Mouse (Mus musculus): Measurements from ENCODE around the gene Cebpe. TPM values are rescaled to one million over a fixed set of nuclear protein-coding genes. Genes with fewer than 3 reads are reported as not detected.

Gene Cebpe
- not detected for polyA plus RNA-seq (2017; shearing (Covaris generic))

- no peak for ATAC-seq
Measured at GRCm38 (mm10) chr14:54712074-54712473, at the start of gene Cebpe. Gene Cebpe (minus strand): TSS chr14:54712174.

DNA sequence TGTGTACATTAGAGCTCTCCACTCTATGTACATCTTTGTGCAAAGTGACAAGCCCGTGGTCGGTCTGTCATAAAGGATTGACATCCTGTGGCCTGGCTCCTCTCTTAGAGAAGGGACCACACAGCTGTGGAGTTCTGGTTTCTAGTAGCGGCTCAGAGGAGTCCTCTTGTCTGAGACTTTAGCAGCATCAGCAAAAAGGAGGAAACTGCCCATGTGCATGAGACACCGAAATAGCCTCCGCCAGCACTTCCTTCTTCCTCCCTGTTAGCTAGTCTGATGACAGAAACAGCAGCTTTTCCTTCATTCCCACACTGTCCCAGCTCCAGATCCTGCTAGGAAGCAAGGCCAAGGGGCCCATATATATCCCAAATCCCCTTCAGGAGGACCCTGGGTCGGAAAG, 44.4 kb upstream of the Cebpe start:
- no peak for ATAC-seq

DNA sequence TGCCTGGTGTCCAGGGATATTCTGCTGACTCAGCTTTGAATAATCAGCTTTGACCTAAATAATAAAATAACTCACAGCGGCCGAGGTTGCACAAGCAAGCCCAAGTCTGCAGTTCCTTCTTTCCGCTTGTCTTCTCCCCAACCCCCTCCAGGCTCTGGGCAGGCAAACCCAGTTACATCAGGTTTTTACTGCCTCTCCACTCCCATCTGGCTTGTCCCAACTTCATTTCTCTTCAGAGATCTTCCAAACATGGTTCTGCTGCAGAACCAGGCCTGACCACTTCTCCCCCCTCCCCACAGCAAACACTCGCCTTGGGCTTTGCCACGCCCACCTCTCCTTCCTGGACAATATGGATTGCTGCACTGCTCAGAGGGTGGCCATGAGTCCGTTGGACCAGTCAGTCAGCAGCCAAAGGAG, 42.6 kb upstream of the Cebpe start:
- no peak for ATAC-seq

- ATAC-seq, result no peak
Measured at GRCm38 (mm10) chr14:54753986-54754601, 42.1 kb upstream of the Cebpe start.

- ATAC-seq, result no peak
Measured at GRCm38 (mm10) chr14:54752938-54753337, 41.0 kb upstream of the Cebpe start.

GRCm38 (mm10) chr14:54751768-54752167, 39.8 kb upstream of the Cebpe start:
- ATAC-seq, result no peak

DNA sequence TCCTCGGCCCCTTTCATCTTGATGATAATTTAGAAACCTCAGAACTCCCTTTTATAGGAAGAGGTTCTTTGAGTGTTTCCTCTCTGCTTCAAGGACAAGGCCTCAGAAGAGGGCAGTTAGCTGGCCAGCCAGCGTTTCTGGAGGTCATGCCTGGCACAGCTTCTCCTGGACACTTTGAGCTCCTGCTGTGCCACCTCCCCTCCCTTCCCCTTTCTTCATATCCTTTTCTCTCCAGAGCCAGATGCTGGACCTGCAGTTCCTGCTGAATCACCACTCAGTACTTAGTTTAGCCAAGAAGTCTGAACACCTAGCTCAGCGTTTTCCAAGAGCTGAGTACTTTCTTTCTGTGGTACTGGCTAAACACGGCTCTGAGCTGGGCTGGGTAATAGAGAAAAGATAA, 37.3 kb upstream of the Cebpe start:
- no peak for ATAC-seq

GRCm38 (mm10) chr14:54747942-54748917, 36.3 kb upstream of the Cebpe start:
- ATAC-seq, result no peak

GRCm38 (mm10) chr14:54746038-54746437, 34.1 kb upstream of the Cebpe start:
- no peak for ATAC-seq

GRCm38 (mm10) chr14:54744473-54744872, 32.5 kb upstream of the Cebpe start:
- no peak for ATAC-seq

- ATAC-seq, result no peak
Measured at GRCm38 (mm10) chr14:54742375-54742774, 30.4 kb upstream of the Cebpe start.

GRCm38 (mm10) chr14:54741721-54742120, 29.7 kb upstream of the Cebpe start:
- ATAC-seq, result no peak

DNA sequence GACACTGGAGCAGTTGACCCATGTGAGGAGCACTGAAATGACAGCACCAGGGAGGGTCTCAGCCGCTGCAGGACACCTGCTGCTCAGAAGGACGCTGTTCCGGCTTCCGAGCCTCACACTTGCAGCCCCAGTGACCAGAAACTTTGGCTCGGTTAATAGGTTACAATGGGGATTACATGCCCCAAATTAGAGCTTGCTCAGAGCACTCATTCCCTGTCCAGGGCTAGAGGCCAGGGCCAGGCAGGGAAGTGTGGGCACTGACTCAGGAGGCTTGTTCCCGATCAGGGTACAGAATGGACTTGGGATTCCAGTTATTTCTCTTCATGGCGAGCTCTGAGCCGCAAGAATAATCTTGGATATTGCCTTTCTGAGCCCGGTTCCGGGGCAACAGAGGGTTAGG, 25.7 kb upstream of the Cebpe start:
- ATAC-seq, result no peak

DNA sequence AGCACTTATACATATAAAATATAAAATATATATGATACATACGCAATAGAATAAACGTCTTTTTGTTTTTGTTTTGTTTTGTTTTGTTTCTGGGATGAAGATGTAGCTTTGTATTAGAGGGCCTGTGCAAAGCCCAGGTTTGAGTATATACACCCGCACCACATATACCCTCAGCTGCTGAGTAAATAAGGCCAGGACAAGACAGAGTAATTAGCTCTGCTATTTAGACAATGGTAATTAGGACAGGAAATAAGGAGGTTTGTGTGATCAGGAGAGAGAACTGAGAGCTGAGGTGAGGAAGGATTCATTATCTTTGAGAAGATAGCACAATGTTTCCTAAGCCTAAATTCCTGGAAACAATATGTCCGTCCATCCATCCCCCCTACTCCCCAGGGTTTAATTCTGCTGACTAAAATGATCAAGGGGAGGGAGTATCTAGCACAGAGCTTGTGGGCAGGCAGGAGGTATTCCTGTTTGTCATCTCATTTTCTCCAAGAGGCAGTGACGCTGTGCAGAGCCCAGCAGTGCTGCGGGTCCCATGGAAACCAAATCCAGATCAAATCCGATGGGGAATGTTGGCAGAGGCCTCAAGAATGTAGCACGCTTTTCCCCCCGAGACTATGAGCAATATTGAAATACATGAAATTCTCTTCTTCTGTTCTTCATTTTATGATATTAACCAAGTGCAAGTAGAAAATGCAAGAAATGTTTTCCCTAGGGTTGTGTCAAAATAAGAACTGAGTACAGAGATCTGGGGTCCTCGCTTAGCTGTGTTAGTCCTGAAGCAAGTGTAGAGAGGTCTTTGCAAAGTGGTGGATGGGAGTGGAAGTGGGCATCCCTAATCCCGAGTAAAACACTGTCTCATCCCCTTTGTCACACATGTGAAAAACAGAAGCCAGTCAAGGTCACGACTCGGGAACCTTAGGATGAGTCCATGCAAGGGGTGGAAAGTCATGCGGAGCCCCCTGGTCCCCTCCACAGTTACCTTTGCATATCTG, 24.9 kb upstream of the Cebpe start:
- no peak for ATAC-seq

- ATAC-seq, result no peak
Measured at GRCm38 (mm10) chr14:54735221-54735620, 23.2 kb upstream of the Cebpe start.

DNA sequence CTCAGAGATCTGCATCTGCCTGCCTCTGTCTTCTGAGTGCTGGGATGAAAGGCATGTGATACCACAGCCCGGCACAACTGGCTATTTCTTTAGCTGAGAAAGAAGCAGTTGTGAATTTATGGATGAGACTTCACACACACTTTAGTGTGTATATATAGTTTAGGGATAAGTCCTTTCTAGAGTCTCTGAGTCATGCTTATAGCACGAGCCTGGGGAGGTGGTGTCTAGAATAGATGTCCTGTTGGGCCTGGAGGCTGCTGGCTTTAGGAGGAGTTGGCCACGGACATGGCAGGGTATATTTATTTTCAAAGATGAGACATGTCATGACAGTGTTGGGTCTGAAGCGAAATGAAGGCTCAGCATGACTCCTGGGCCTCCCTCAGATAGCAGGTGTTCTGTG, 22.0 kb upstream of the Cebpe start:
- no peak for ATAC-seq

- no peak for ATAC-seq
Measured at GRCm38 (mm10) chr14:54732206-54732605, 20.2 kb upstream of the Cebpe start.

- ATAC-seq, result no peak
Measured at GRCm38 (mm10) chr14:54730305-54730704, 18.3 kb upstream of the Cebpe start.

DNA sequence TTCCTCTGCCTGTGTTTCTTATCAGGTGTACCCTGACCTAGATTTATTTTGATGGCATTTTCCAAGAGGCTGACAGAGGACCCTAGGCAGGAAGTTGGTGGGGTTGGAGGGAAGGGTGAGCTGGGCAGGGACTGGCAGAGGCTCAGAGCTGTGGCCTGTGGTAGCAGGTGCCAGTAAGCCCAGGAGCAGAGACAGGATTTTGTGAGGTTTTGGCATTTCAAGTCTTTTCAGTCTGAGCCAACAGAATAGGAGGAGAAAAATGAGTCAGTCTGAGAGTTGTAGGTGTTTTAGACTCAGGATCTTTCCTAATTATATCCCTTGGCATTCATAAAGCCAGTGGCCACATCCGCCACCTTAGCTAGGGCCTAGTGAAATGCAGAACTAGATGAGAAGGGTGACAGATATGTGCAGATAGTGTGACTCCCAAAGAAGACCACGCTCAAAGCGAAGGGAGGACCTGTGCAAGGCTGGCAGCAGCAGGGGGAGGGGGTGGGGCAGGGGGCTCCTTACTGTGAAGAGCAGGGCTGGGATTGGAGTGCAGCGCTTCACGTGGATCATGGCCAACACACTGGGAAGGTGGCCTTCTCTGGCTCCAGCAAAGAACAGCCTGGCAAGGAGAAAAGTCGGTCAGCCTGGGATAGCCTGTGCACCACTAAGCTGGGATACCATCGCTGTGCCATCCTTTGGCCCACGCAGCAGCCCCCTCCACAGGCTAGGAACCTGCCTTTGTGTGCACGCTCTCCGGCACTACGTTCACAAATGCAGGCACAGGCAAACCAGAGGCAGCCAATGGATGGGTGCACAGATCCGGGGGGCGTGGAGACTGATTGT, 17.1 kb upstream of the Cebpe start:
- ATAC-seq, result no peak

GRCm38 (mm10) chr14:54727565-54727964, 15.6 kb upstream of the Cebpe start:
- ATAC-seq, result no peak

- no peak for ATAC-seq
Measured at GRCm38 (mm10) chr14:54724049-54724448, 12.1 kb upstream of the Cebpe start.

DNA sequence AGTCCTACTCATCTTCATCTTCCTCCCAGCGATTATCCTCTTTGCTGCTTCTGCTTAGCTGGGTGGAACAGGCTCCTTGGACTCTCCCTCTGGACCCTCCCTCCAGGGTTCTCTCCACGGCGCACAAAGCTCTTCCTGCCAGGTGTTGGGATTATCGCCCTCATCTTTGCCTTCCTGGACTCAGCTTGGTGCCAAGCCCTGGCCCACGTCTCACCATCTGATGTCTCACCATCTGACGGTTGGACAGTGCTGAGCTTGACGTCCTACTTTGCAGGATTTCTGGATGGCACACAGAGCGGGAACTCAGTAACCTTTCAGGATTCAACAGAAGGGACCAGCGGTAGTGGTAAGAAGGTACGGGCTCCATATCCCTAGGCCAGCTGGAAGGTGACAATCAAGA, 9.7 kb upstream of the Cebpe start:
- ATAC-seq, result no peak

Measured in CD4-positive, CD25-positive, alpha-beta regulatory T cell, adult 4 months (primary cell).